Mouse (Mus musculus) ES-E14 (cell line): ENCODE data around the gene Nol3.

ENCODE experiments used
- HCFC1 ChIP-seq: IDR thresholded peaks from 2 replicates; pipeline ENCODE4 v1.6.1; 2012; ENCODE audit warnings: low read length, inconsistent platforms, borderline replicate concordance; ENCODE audit not compliant: insufficient read depth
- MAFK ChIP-seq: IDR thresholded peaks from 2 replicates; pipeline ENCODE4 v1.6.1; 2014; ENCODE audit warnings: mild to moderate bottlenecking, low read depth, low read length, inconsistent platforms; ENCODE audit not compliant: insufficient read depth
- ZC3H11A ChIP-seq: IDR thresholded peaks from 2 replicates; pipeline ENCODE4 v1.6.1; 2012; ENCODE audit warnings: low read depth, mild to moderate bottlenecking, inconsistent platforms, low read length, borderline replicate concordance
- ZNF384 ChIP-seq: IDR thresholded peaks from 2 replicates; pipeline ENCODE4 v1.6.1; 2012; ENCODE audit warnings: low read depth, low read length, inconsistent platforms

DNA sequence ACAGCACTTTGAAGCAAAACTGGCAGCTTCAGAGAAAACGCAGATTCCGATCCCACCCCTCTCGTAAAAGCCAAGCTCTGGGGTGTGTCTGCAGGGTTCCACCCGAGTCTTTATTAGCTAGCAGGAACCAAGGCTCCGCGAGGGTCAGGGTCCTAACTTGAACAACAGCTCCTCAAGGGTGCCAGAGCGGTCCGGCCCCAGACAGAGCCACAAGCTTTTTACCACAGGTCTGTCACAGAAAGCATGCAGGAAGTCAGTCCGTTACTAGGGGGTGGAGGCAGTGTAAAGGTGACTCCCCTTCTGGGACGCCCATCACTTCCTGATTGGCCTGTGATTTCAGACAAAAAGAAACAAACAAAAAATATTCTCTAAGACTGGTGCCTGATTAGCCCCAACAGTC is 10.8 kb upstream of the Nol3 start:
- TF ChIP-seq MAFK (no peak), HCFC1 (no peak), ZC3H11A (no peak), ZNF384 (no peak)
